Mouse (Mus musculus): ENCODE measurements at regions not wholly inside any gene's neighbourhood (a gene's known extent, or its start where the extent isn't known, plus 50 kb on each side); places are given as distances from the start of the nearest gene placed in this dataset.

DNA sequence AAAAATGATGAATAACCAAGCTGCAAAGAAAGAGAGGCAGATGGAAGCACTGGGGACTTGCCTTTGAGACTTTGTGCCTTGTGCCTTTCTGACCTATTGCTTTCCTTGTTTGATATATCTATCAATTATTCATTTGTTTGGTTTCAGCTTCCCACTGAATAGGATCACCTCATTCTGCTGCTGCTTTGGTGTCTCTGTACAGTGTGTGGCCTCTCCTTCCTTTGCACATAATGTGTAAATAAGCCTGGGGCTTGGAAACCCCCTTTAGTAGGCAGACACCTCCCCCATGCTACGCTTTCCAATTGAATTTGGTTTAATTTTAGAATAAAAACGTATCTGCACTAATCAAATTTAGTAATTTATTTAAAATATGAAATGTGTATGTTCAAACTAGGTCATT, 112.8 kb upstream of the Cwc22 start:
- no peak for TF ChIP-seq ZC3H11A (IDR thresholded peaks at IDR 0.05; ENCODE audit: borderline replicate concordance, low read depth, low read length)
- no peak for TF ChIP-seq CHD2 (IDR thresholded peaks at IDR 0.05; ENCODE audit: low read depth, low read length)
- no peak for TF ChIP-seq ZNF384 (IDR thresholded peaks at IDR 0.05; ENCODE audit: low read depth, low read length)
